Mouse (Mus musculus): ENCODE measurements around the gene Bpifb2.

DNA sequence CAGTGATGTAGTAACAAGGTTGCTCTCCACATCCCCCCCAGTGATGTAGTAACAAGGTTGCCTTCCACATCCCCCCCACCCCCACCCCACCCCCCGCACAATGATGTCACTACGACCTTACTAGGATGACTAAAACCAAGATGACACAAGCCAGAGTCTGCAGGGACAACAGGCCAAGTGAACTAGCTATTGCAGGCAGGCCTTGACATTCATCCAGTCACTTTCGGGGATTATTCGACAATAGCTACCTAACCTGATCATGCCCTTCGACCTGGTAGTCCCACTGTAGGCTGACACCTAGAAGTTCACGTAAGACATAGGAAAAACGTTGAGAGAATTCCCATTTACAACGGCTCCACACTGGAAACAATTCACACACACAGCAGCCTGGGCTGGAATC lies 41.6 kb upstream of the Bpifb2 start:
- TF ChIP-seq CTCF (IDR thresholded peaks at IDR 0.05; ENCODE audit: control insufficient read depth, insufficient read depth, low read length) (no peak), POLR2A (IDR thresholded peaks at IDR 0.05; ENCODE audit: borderline replicate concordance, control insufficient read depth, low read depth, low read length) (no peak)

Measured in bone marrow, adult 2 months (tissue).